In genomic region chr1:58366737-58367471, GRCm38 (mm10) we compare ENCODE assay signal across 10 mouse cellular contexts. TPM values are rescaled to one million over a fixed set of nuclear protein-coding genes. Genes with fewer than 3 reads are reported as not detected.
DNase-seq lines count a peak whose midpoint lies in the region; ATAC-seq and TF ChIP-seq lines count a peak whose summit lies in the region.
"Had no signal": no experiment of that assay in that cellular context is flagged by ENCODE, and none has a peak within 500 bp of the region (broad histone marks: within the 10 kb centered on the region; RNA-seq: fewer than 3 reads in every experiment).

No protein-coding gene starts in this region.

- no peak for TF ChIP-seq POLR2A in thymus, adult 2 months (IDR thresholded peaks at IDR 0.05; ENCODE audit: control insufficient read depth, extremely low read depth, insufficient read depth, low read length, poor library complexity)

- H3K36me3 ChIP-seq in lung, postnatal 0 days (ENCODE audit: insufficient read depth, low read length) = no peaks in the 10 kb centered on the region
- no peaks in the 10 kb centered on the region for H3K36me3 ChIP-seq in thymus, adult 2 months (ENCODE audit: control insufficient read depth, insufficient read depth, low read length)
- H3K36me3 ChIP-seq: neural tube, embryonic 13.5 days had no signal

- no peaks in the 10 kb centered on the region for H3K9me3 ChIP-seq in lung, postnatal 0 days (ENCODE audit: low read length)
- H3K9me3 ChIP-seq: neural tube, embryonic 13.5 days had no signal

- ATAC-seq in lung, postnatal 0 days = peak; percentile 33; the same call in 1 of the 2 replicates
- 0 out of 2 replicates have a peak, but pooled peaks have one; percentile 34 for ATAC-seq in megakaryocyte-erythroid progenitor cell, adult 5-6 weeks (replicated peaks; ENCODE audit: low FRiP score, low TSS enrichment, poor library complexity, severe bottlenecking)

- no peak for TF ChIP-seq EP300 in lung, postnatal 0 days (IDR thresholded peaks at IDR 0.05)

- no peaks in the 10 kb centered on the region for H3K27me3 ChIP-seq in lung, postnatal 0 days (replicated peaks; ENCODE audit: insufficient read depth, low read length)
- no peaks in the 10 kb centered on the region for H3K27me3 ChIP-seq in thymus, adult 2 months (ENCODE audit: control insufficient read depth, insufficient read depth, low read length)
- H3K27me3 ChIP-seq: neural tube, embryonic 13.5 days had no signal

- no peak overlapping the region for H3K9ac ChIP-seq in lung, postnatal 0 days (replicated peaks; ENCODE audit: low read depth)
- H3K9ac ChIP-seq: neural tube, embryonic 13.5 days had no signal

- TF ChIP-seq CTCF in lung, postnatal 0 days (IDR thresholded peaks at IDR 0.05) = no peak
- TF ChIP-seq CTCF in thymus, adult 2 months (IDR thresholded peaks at IDR 0.05; ENCODE audit: borderline replicate concordance, control insufficient read depth, extremely low read depth, insufficient read depth, low read length, poor library complexity) = no peak

- peak; percentile 9 to 20 for DNase-seq in frontal cortex, postnatal 36 days (ENCODE audit: low spot score in 2 of 2)
- no peak for DNase-seq in frontal cortex, postnatal 10 days (ENCODE audit: low spot score in 2 of 2)
- peak; percentile 10 for DNase-seq in lung, postnatal 0 days (ENCODE audit: low spot score)
- DNase-seq in lung, postnatal 10 days = no peak
- DNase-seq in ZHBTc4 (ENCODE audit: low read depth, low spot score) = peak; percentile 71
- no peak for DNase-seq in adrenal gland, postnatal 25 days
- no peak for DNase-seq in thymus, adult 2 months
- DNase-seq: thymus, postnatal 4 days had no signal

- H3K4me3 ChIP-seq in lung, postnatal 0 days (ENCODE audit: low read depth, low read length) = no peak overlapping the region
- no peak overlapping the region for H3K4me3 ChIP-seq in thymus, adult 2 months (ENCODE audit: control insufficient read depth, insufficient read depth, low read length)
- H3K4me3 ChIP-seq: neural tube, embryonic 13.5 days had no signal

- H3K4me2 ChIP-seq in lung, postnatal 0 days (replicated peaks; ENCODE audit: low read depth, low read length) = no peak overlapping the region
- H3K4me2 ChIP-seq: neural tube, embryonic 13.5 days had no signal

- no peaks in the 10 kb centered on the region for H3K4me1 ChIP-seq in lung, postnatal 0 days (ENCODE audit: insufficient read depth, low read depth, low read length)
- no peaks in the 10 kb centered on the region for H3K4me1 ChIP-seq in thymus, adult 2 months (replicated peaks; ENCODE audit: control insufficient read depth, insufficient read depth, low read length)
- H3K4me1 ChIP-seq: neural tube, embryonic 13.5 days had no signal

- H3K27ac ChIP-seq in lung, postnatal 0 days (ENCODE audit: low read length) = no peak overlapping the region
- H3K27ac ChIP-seq in thymus, adult 2 months (ENCODE audit: control insufficient read depth, insufficient read depth, low read length) = no peak overlapping the region
- H3K27ac ChIP-seq: neural tube, embryonic 13.5 days had no signal

- 77% methylated on average over 12 of the region's 12 CpGs for WGBS in lung, postnatal 0 days
- 96% methylated on average over 12 of the region's 12 CpGs for WGBS in thymus, adult 2 months

RNA-seq across cellular contexts. Expression of gene Bzw1, which starts 25.8 kb away (rescaled TPM):
- polyA plus RNA-seq in lung, postnatal 0 days (2015; fragmentation: Nextera tagmentation; extraction: Ambion mirVana) = 201 and 206 TPM in 2 replicates
- total RNA-seq in megakaryocyte-erythroid progenitor cell, adult 5-6 weeks (2014; fragmentation: Nextera tagmentation) = 135 and 139 TPM in 2 replicates
- 242 and 249 TPM in 2 replicates for total RNA-seq in megakaryocyte-erythroid progenitor cell, adult 5-6 weeks (2017)
- total RNA-seq in adrenal gland, postnatal 25 days (2021) = 131 and 160 TPM in 2 replicates
- 42.1 and 44.7 TPM in 2 replicates for polyA plus RNA-seq in thymus, adult 2 months (2012; rRNA removed)

RNA-seq across cellular contexts. Expression of gene Clk1, which starts 57.0 kb away (rescaled TPM):
- 236 and 247 TPM in 2 replicates for polyA plus RNA-seq in lung, postnatal 0 days (2015; fragmentation: Nextera tagmentation; extraction: Ambion mirVana)
- total RNA-seq in megakaryocyte-erythroid progenitor cell, adult 5-6 weeks (2014; fragmentation: Nextera tagmentation) = 269 and 310 TPM in 2 replicates
- 403 and 497 TPM in 2 replicates for total RNA-seq in megakaryocyte-erythroid progenitor cell, adult 5-6 weeks (2017)
- total RNA-seq in adrenal gland, postnatal 25 days (2021) = 168 and 186 TPM in 2 replicates
- 85.3 and 112 TPM in 2 replicates for polyA plus RNA-seq in thymus, adult 2 months (2012; rRNA removed)

Comparison
In these comparisons a context has a peak if more than half of its experiments do, and no peak if none do; other contexts are left out.
1. DNase-seq: peak in frontal cortex, postnatal 36 days (2 of 2), lung, postnatal 0 days (single experiment) and ZHBTc4 (single experiment); none in frontal cortex, postnatal 10 days (0 of 2), lung, postnatal 10 days (single experiment), adrenal gland, postnatal 25 days (single experiment) and thymus, adult 2 months (single experiment).